Mouse (Mus musculus) WW6 (cell line): ENCODE data around the gene Fcgr3.
"Not testable (repeated sequence)": the region's sequence is repeated elsewhere in the genome, so short reads cannot be mapped to it uniquely, and the experiment has no call there.

ENCODE experiments used
- DNase-seq: peaks from one replicate; pipeline ENCODE4 v3.0.0-alpha.2; 2013; ENCODE audit warnings: low read depth, low spot score

Gene Fcgr3

DNA sequence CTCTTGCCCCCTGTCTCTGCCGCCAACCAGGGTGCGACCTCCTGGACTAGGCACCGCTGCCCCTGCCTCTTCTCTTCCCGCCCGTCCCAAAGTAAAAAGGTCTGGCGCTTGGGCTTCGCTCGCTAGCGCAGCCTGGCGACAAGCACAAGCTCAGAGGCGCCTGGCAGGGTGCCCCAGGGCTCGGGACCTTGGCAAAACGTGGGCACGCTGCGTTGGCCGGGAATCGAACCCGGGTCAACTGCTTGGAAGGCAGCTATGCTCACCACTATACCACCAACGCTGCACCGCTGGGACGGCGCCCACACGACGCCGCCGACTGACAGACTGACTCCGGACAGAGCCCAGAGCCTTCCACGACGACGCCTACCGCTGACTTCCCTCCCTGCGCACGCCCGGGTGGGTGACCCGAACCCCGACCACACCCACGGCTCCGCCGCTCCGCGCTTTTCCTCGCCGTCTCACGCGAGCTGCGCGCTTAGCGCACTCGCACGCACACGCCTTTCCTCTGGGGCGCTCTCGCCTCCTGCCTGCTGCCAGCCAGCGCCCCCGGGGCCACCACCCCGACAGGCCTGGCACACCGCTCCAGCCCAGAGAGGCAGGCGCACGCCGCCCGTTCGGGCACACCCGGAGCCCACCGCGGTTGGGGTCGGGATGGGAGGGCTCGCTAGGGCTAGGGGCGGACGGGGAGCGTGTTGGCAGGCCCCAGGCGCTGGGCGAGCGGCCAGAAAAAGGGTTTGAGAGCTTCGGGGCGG lies at the start of gene Fcgr3:
Gene Fcgr3 (minus strand): TSS at position 445 of the 752 bp plus-strand sequence.
- peak; percentile 91 for DNase-seq

- DNase-seq: no peak
These were observed 49.2 kb upstream of the Fcgr3 start, which contains the start of gene Cfap126 for GRCm38 (mm10) chr1:171113873-171114299. Gene Cfap126, plus strand, starts transcription at chr1:171113918.

DNA sequence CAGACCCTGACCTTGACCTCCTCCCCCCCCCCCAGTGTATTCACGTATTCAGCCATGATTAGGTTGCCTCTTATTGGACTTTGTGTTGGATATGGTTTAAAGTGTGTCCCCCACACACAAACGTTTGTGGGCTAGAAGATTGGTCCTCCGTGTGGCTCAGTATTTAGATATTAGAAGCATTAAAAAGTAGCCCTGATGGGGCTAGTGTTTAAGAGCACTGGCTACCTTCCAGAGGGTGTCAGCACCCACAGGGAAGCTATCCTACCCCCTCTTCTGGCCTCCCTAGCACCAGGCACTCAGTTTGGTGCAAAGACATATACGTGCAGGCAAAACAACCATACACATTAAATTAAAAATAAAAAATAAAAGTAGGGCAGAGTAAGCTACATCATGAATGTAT lies 48.3 kb upstream of the Fcgr3 start:
- no peak for DNase-seq

DNA sequence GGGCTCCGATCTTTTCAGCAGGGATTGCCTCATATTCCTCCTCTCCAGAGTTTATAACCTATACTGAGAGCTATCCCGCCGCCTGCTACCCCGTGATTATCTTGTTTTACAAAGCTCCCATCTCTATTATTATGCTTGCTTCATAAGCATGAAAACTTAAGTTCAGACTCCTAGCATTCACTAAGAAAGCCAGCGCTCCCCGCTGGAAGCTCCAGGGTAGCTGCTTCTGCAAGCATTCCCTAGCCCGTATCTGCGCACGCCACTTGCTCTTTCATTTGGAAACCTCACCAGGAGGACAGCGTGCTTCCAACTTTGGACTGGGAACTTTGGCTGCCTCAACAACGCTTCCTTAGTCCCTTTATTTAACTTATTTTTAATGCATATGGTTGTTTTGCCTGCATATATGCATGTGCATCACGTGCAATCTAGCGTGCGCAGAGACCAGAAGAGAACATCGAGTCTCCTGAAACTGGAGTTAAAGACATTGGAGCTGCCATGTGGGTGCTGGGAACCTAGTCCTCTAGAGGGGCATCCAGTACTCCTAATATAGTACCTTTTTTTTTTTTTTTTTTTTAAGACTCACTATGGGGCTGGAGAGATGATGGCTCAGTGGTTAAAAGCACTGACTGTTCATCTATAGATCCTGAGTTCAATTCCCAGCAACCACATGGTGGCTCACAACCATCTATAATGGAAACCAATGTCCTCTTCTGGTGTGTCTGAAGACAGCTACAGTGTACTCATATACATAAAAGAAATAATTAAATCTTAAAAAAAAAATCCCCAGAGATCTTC lies 47.2 kb upstream of the Fcgr3 start:
- no peak for DNase-seq

DNA sequence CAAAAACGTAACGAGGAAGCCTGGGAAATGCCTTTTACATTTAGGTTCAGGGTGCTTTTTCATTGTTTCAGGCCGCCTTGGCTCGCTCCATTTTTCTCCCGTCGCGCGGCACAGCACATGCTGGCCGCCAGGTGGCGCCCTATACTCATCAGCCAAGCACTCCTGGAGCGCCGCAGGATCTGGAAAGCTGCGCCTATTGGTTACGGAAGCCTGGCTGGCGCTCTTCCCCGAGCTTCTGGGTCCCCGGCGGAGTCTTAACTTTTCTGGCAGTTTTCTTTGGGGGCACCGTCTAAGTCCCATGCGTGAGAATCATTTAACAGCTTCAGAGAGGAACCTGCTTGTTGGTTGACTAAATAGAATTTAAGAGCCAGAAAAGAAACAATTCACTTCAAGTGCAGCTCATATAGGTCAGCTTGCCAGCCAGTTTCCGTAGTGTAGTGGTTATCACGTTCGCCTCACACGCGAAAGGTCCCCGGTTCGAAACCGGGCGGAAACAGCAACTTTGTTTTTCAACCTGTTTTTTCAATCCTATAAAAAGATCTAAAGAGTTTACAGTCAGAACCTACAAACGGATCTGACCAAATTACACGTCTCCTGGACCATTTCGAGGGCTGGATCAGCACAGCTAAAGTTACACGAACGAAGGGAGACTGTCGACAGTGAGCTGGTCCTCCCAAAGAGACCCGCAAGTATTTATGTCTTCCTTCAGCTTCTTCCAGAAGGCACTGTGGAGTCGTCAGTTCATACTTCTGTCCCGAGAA lies 46.5 kb upstream of the Fcgr3 start:
- DNase-seq: no peak

DNA sequence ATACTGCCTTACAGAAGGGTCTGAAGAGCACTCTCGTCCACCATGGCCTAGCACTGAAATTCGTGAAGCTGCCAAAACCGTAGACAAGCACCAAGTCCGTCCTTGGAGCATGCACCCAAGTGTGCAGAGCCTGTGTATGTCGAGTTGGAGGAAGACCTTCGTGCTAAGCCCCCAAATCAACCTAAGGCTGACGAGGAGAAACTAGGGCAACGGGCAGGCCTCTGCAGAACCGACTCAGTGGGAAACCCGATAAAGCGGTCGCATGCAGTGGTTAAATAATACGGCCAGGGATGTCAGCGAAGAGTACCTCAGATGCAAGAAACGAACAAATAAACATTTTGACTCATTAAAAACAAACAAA lies 45.9 kb upstream of the Fcgr3 start:
- no peak for DNase-seq

GRCm38 (mm10) chr1:171109620-171110019 lies 44.9 kb upstream of the Fcgr3 start:
- DNase-seq: no peak

GRCm38 (mm10) chr1:171105226-171105625 lies 40.5 kb upstream of the Fcgr3 start:
- no peak for DNase-seq

DNA sequence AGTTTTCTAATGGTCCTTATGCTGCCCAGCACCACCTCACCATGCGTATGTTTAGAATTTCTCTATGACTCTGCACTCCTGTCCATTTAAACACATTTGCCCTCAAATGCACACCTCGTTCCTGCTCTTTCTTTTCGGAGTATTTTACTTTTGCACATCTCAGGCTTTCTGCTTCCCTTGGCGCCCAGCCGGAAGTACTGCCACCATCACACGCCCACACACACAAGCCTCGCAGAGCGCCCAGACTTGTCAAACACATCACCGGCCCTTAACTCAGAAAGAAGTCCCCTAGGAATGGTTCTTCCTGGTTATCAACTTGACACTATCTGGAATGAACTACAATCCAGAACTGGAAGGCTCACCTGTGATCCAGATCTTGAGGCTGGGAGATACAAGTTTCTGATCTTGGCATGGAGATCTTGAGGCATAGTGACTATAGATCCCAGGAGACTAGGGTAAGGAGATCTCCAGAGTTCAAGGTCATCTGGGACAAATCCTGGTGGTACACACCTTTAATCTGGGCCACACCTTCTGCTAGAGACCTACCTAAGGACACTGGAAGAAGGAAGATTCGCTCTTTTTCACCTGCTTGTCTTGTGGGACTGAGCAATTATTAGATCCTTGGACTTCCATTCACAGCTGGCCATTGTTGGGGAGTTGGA lies 38.6 kb upstream of the Fcgr3 start:
- DNase-seq: no peak

DNA sequence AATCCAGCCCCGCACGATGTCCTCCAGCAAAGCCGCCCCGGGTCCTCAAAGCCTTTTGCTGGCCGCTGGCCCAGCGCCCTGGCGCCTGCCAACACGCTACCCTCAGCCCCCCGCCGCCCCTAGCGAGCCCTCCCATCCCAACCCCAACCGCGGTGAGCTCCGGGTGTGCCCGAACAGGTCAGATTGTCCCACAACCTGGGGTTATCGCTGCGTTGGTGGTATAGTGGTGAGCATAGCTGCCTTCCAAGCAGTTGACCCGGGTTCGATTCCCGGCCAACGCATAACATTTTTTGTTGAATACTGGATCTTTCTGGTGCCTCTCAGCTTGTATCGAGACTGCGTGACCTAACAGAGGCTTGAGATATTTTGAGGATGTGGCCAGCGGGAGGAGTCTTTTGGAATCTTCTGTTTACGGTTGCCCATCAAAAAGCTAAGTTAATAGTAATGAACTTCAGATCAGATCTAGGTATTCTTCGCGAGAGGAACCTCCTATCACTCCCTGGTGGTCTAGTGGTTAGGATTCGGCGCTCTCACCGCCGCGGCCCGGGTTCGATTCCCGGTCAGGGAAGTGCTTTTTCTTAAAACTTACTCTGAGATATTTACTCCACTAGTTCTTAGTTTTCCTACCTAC lies 37.9 kb upstream of the Fcgr3 start:
- DNase-seq: no peak

- DNase-seq: no peak
These were observed 37.2 kb upstream of the Fcgr3 start for GRCm38 (mm10) chr1:171101733-171102546.

GRCm38 (mm10) chr1:171101033-171101432 lies 36.3 kb upstream of the Fcgr3 start:
- no peak for DNase-seq

DNA sequence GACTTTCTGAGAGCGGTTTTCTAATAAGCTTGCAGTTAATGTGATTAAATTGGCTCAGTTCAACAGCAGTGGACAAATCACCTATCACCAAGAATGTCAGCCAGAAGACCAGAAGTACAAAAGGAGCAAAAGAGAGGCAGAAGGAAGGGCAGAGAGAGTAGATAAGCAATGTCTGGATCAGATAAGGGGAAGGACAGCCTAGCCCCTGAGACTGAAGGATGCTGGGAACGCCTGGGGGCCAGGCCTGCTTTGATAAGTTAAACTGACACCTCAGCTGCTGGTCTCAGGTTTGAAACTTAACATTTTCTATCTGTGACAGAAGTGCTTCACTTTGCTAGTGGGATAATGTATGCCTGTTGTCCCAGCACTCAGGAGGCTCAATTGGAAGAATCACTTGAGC lies 32.9 kb upstream of the Fcgr3 start:
- DNase-seq: no peak

DNA sequence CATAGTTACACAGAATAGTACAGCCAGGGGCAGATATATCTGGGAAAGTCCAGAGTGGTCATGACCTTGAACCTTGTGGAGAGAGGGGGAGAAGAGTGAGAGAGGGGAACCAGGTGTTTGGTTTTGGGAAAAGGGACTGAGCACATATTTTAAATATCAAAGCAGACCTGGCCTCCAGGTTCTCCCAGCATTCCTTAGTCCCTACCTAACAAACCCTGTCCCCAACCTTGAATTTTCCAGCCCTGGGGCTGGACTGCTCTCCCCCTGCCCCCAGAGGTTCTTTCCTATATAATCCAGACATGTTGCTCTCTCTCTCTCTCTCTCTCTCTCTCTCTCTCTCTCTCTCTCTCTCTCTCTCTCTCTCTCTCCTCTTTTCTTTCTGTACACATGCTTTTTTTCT lies 32.4 kb upstream of the Fcgr3 start:
- no peak for DNase-seq

GRCm38 (mm10) chr1:171096110-171096964 lies 31.6 kb upstream of the Fcgr3 start:
- DNase-seq: no peak

- no peak for DNase-seq
These were observed 29.7 kb upstream of the Fcgr3 start for GRCm38 (mm10) chr1:171094424-171094823.

GRCm38 (mm10) chr1:171090761-171091160 lies 26.0 kb upstream of the Fcgr3 start:
- DNase-seq: no peak

- no peak for DNase-seq
These were observed 25.2 kb upstream of the Fcgr3 start for GRCm38 (mm10) chr1:171089891-171090290.

DNA sequence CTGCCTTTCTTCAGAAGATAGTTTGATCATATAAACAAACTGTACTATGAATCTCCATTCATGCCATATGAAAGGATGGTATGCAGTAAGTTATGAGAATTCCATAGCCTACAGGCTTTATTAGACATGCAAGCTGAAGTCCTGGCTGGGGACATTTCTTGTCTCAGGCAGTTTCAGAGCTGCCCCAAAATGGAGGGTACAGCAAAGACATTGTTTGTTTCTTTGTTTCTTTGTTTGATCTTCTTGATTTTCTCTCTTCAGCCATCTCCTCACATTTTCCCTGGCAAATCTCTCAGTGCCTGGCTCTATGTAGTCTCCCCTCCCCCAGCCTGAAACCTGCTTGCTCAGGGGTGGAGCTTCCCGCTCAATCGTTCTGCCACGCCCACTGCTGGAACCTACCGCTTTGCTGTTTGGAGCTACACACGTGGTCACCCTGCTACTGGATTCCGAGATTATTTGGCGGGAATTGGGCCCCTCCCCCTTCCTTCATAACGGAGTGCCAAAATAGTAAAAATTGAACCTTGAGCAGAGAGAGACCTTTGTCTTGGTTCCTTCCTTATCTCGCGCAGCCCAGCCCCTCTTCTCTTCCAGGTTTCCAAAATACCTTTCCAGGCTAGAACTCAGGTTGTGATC lies 23.6 kb upstream of the Fcgr3 start:
- not testable (repeated sequence) for DNase-seq
